Mouse (Mus musculus) thymus, adult 2 months (tissue): ENCODE measurements around the gene Slco1a5. TPM values are rescaled to one million over a fixed set of nuclear protein-coding genes. Genes with fewer than 3 reads are reported as not detected.

Source experiments
- DNase-seq: peaks from one replicate; pipeline ENCODE4 v3.0.0; 2021
- H3K27ac ChIP-seq: fragments of 200-500 bp; 2 replicates; pipeline ENCODE4 v1.5.1; 2012; ENCODE audit warnings: low read length, control low read depth; ENCODE audit not compliant: control insufficient read depth, insufficient read depth
- H3K27me3 ChIP-seq: fragments of 200-500 bp; 2 replicates; pipeline ENCODE4 v1.6.1; 2012; ENCODE audit warnings: mild to moderate bottlenecking, low read length, moderate library complexity, mixed read lengths; ENCODE audit not compliant: control insufficient read depth, insufficient read depth
- H3K36me3 ChIP-seq: fragments of 200-500 bp; 2 replicates; pipeline ENCODE4 v1.6.1; 2012; ENCODE audit warnings: mild to moderate bottlenecking, low read length, moderate library complexity; ENCODE audit not compliant: control insufficient read depth, insufficient read depth
- H3K4me1 ChIP-seq: fragments of 200-500 bp; replicated peaks from 2 replicates; pipeline ENCODE4 v1.6.1; 2012; ENCODE audit warnings: low read length; ENCODE audit not compliant: control insufficient read depth, insufficient read depth
- H3K4me3 ChIP-seq: fragments of 200-500 bp; 2 replicates; pipeline ENCODE4 v1.5.1; 2012; ENCODE audit warnings: mild to moderate bottlenecking, low read length, control low read depth, moderate library complexity; ENCODE audit not compliant: control insufficient read depth, insufficient read depth
- CTCF ChIP-seq: fragments of 200-500 bp; IDR thresholded peaks from 2 replicates; pipeline ENCODE4 v1.5.1; 2012; ENCODE audit warnings: mild to moderate bottlenecking, control low read depth, low read length, moderate library complexity, borderline replicate concordance; ENCODE audit not compliant: control insufficient read depth, poor library complexity, insufficient read depth; ENCODE audit errors: extremely low read depth
- POLR2A ChIP-seq: fragments of 200-500 bp; IDR thresholded peaks from 2 replicates; pipeline ENCODE4 v1.6.1; 2012; ENCODE audit warnings: mild to moderate bottlenecking, low read length, control low read depth, moderate library complexity; ENCODE audit not compliant: control insufficient read depth, poor library complexity, insufficient read depth; ENCODE audit errors: extremely low read depth
- WGBS: fragments of 180-500 bp; shearing (Covaris S2); methylation state at CpG from one replicate; pipeline ENCODE4 v1.1.7; 2018; 5-methylcytosine and 5-hydroxymethylcytosine counted together
- polyA plus RNA-seq: library from polyadenylated mRNA; depleted of rRNA; stranded (reverse); fragments of >200 nt; gene quantifications from 2 replicates; pipeline ENCODE4 v1.2.3, GENCODE M21; 2012; rRNA removed

Slco1a5 gene
- polyA plus RNA-seq, 1 experiment = 0.27 TPM

DNA sequence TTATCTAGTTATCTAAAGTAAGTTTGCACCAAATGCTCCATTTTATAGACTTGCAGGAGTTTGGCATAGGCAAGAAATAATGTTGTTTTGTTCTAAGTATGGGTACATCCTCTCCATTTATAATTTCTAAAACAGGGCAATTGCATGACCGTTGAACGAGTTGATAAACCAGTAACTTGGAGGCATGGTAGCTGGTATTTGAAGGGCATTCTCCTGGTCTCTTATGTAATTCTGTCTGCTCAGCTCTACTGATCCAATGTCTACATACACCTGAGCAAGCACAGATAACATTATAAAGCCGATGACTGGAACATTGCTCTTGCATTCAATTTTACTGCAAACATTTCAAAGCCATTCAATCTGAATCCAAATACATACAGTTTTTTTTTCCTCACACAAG lies 135.4 kb downstream of the Slco1a5 start:
- no peak overlapping the region for H3K27ac ChIP-seq

DNA sequence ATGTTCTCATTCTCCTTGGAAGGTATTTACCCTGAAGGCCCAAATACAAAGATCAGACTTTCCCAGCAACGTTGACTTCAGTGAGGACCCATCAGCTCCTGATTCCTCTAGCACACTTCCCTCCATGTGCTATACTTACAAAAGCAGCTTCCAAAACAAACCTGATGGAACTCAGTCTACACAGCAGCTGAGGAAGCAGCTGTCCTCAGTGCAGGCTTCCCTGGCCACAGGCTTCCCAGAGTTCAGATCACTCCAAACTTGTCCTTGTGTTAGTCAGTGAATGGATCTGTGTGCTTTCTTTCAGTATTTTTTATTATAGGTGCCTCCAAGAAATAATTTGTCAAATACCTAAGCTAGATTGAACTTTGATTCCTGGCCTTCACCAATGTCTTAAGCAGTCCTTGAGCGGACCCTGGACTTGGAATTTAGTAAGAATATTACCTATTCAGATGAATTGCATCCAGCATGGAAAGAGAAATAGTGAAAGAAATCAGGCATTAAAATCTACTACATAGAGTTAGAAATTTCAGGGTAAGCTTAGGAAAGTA lies 136.8 kb downstream of the Slco1a5 start:
- Histone ChIP-seq H3K4me3 (no peak overlapping the region), H3K36me3 (no peaks in the 10 kb centered on the region), H3K27ac (no peak overlapping the region), H3K4me1 (no peaks in the 10 kb centered on the region), H3K27me3 (no peaks in the 10 kb centered on the region)
- TF ChIP-seq CTCF (no peak), POLR2A (no peak)
- DNase-seq = no peak
- whole genome bisulfite sequencing = 78% methylated on average over 2 of the region's 2 CpGs

More for the DNA sequence above, 135.4 kb downstream of the Slco1a5 start:
- WGBS = 98% methylated on average over 3 of the region's 3 CpGs
- TF ChIP-seq CTCF (no peak), POLR2A (no peak)
- Histone ChIP-seq H3K4me1 (no peaks in the 10 kb centered on the region), H3K36me3 (no peaks in the 10 kb centered on the region), H3K4me3 (no peak overlapping the region), H3K27me3 (no peaks in the 10 kb centered on the region)
- DNase-seq = no peak

Other genes with a start within 250 kb of the Slco1a5 start
- gene Slco1a6, start 114.5 kb downstream of the Slco1a5 start, polyA plus RNA-seq = not detected in 2 replicates
- gene Iapp, start 24.6 kb downstream of the Slco1a5 start, polyA plus RNA-seq = 4.0 and 6.6 TPM in 2 replicates
- gene Pyroxd1, start 22.7 kb upstream of the Slco1a5 start, polyA plus RNA-seq = 6.3 TPM in 2 replicates
- gene Recql, start 64.1 kb upstream of the Slco1a5 start, polyA plus RNA-seq = 23.6 and 24.2 TPM in 2 replicates
- gene Golt1b, start 64.2 kb upstream of the Slco1a5 start, polyA plus RNA-seq = 8.9 and 9.4 TPM in 2 replicates
- 1.1 and 2.0 TPM in 2 replicates for gene Spx, start 90.5 kb upstream of the Slco1a5 start, polyA plus RNA-seq
- 0.74 and 1.1 TPM in 2 replicates for gene Gys2, start 150.1 kb upstream of the Slco1a5 start, polyA plus RNA-seq
- gene Ldhb, start 185.0 kb upstream of the Slco1a5 start, polyA plus RNA-seq = 394 and 525 TPM in 2 replicates
- 3.1 and 3.9 TPM in 2 replicates for gene Kcnj8, start 248.6 kb upstream of the Slco1a5 start, polyA plus RNA-seq